8 mouse cellular contexts compared by ENCODE assay signal in genomic region chr19:58918597-58918996, GRCm38 (mm10). TPM values are rescaled to one million over a fixed set of nuclear protein-coding genes. Genes with fewer than 3 reads are reported as not detected.
A peak's percentile ranks its signal among the peaks of the same experiment; 100 is the strongest.
DNase-seq lines count a peak whose midpoint lies in the region; ATAC-seq and TF ChIP-seq lines count a peak whose summit lies in the region.

No protein-coding gene starts in this region.

- DNase-seq in kidney, postnatal 25 days = no peak
- DNase-seq in intestine, embryonic 14.5 days (ENCODE audit: low spot score) = no peak
- DNase-seq in midbrain, postnatal 0 days (ENCODE audit: low spot score) = no peak
- no peak for DNase-seq in left cerebral cortex, postnatal 25 days (ENCODE audit: low spot score in 2 of 2)
- DNase-seq in cerebellum, adult 9-10 months = no peak
- no peak for DNase-seq in B cell, adult 2 months

- peaks cover 45% of the 10 kb centered on the region for H3K27me3 ChIP-seq in kidney, embryonic 15.5 days
- H3K27me3 ChIP-seq in intestine, embryonic 14.5 days (replicated peaks; ENCODE audit: control insufficient read depth, insufficient read depth, low read length) = no peaks in the 10 kb centered on the region; the same call in 1 of the 2 replicates
- 0 out of 2 replicates have a peak, but pooled peaks cover 4% of the 10 kb centered on the region for H3K27me3 ChIP-seq in midbrain, postnatal 0 days (ENCODE audit: insufficient read depth, low read length)

- H3K9me3 ChIP-seq in kidney, embryonic 15.5 days (replicated peaks) = no peaks in the 10 kb centered on the region
- no peaks in the 10 kb centered on the region for H3K9me3 ChIP-seq in intestine, embryonic 14.5 days (ENCODE audit: control insufficient read depth, low read length)
- H3K9me3 ChIP-seq in midbrain, postnatal 0 days (ENCODE audit: low read length) = no peaks in the 10 kb centered on the region

- H3K9ac ChIP-seq in kidney, embryonic 15.5 days = no peak overlapping the region
- peak overlapping the region; percentile 14; the same call in 1 of the 2 replicates for H3K9ac ChIP-seq in intestine, embryonic 14.5 days (ENCODE audit: low read length)
- H3K9ac ChIP-seq in midbrain, postnatal 0 days (replicated peaks; ENCODE audit: low read length, poor library complexity, severe bottlenecking) = no peak overlapping the region

- no peak overlapping the region for H3K27ac ChIP-seq in kidney, embryonic 15.5 days
- no peak overlapping the region for H3K27ac ChIP-seq in intestine, embryonic 14.5 days (ENCODE audit: low read depth)
- no peak overlapping the region for H3K27ac ChIP-seq in midbrain, postnatal 0 days (ENCODE audit: low read depth, low read length)

- no peaks in the 10 kb centered on the region for H3K36me3 ChIP-seq in kidney, embryonic 15.5 days
- H3K36me3 ChIP-seq in intestine, embryonic 14.5 days (ENCODE audit: control insufficient read depth, insufficient read depth, low read length) = no peaks in the 10 kb centered on the region
- no peaks in the 10 kb centered on the region for H3K36me3 ChIP-seq in midbrain, postnatal 0 days (ENCODE audit: insufficient read depth, low read length)

- intact Hi-C loops in left cerebral cortex, postnatal 25 days (cut with DNase I) = no loop called here

- peak; percentile 57 for TF ChIP-seq CTCF in midbrain, postnatal 0 days (IDR thresholded peaks at IDR 0.05)

- 12% methylated on average over 11 of the region's 11 CpGs for WGBS in kidney, embryonic 15.5 days
- 5% methylated on average over 11 of the region's 11 CpGs for WGBS in intestine, embryonic 14.5 days
- WGBS in midbrain, postnatal 0 days = 8% methylated on average over 11 of the region's 11 CpGs

- no peak for ATAC-seq in kidney, embryonic 15.5 days (replicated peaks; ENCODE audit: low FRiP score)
- 0 out of 2 replicates have a peak, but pooled peaks have one; percentile 39 for ATAC-seq in common myeloid progenitor, adult 5-6 weeks (replicated peaks; ENCODE audit: low read depth, poor library complexity, severe bottlenecking)
- no peak for ATAC-seq in intestine, embryonic 14.5 days (replicated peaks; ENCODE audit: low FRiP score, low TSS enrichment, low read depth)
- no peak for ATAC-seq in midbrain, postnatal 0 days (ENCODE audit: low FRiP score)

- H3K4me2 ChIP-seq in kidney, embryonic 15.5 days = peak overlapping the region; percentile 45
- H3K4me2 ChIP-seq in intestine, embryonic 14.5 days (ENCODE audit: low read length) = peak overlapping the region; percentile 48
- peak overlapping the region; percentile 24 for H3K4me2 ChIP-seq in midbrain, postnatal 0 days (ENCODE audit: low read depth, low read length, poor library complexity, severe bottlenecking)

- H3K4me1 ChIP-seq in kidney, embryonic 15.5 days = 0 out of 2 replicates have a peak, but pooled peaks cover 3% of the 10 kb centered on the region
- no peaks in the 10 kb centered on the region; the same call in 1 of the 2 replicates for H3K4me1 ChIP-seq in intestine, embryonic 14.5 days (replicated peaks; ENCODE audit: control insufficient read depth, insufficient read depth, low read length)
- no peaks in the 10 kb centered on the region for H3K4me1 ChIP-seq in midbrain, postnatal 0 days (ENCODE audit: insufficient read depth, low read length)

- peak overlapping the region; percentile 20 for H3K4me3 ChIP-seq in kidney, embryonic 15.5 days (replicated peaks)
- H3K4me3 ChIP-seq in intestine, embryonic 14.5 days (ENCODE audit: low read depth, low read length) = peak overlapping the region; percentile 16
- no peak overlapping the region for H3K4me3 ChIP-seq in midbrain, postnatal 0 days (ENCODE audit: low read depth, low read length)

RNA-seq across cellular contexts. Expression of gene Eno4, which starts 24.6 kb away (rescaled TPM):
- 0.42 and 0.65 TPM in 2 replicates for polyA plus RNA-seq in kidney, embryonic 15.5 days (2015; fragmentation: Nextera tagmentation; extraction: Ambion mirVana)
- total RNA-seq in common myeloid progenitor, adult 5-6 weeks (2017) = not detected in 2 replicates
- 0.23 TPM in 2 replicates for polyA plus RNA-seq in intestine, embryonic 14.5 days (2014; fragmentation: Nextera tagmentation; extraction: Ambion mirVana)
- 0.42 and 0.71 TPM in 2 replicates for total RNA-seq in midbrain, postnatal 0 days (2014; rRNA removed)
- 1.3 and 1.5 TPM in 2 replicates for polyA plus RNA-seq in midbrain, postnatal 0 days (2015; fragmentation: Nextera tagmentation; extraction: Ambion mirVana)
- 1 to 10 TPM; 2.2 to 2.3 TPM for total RNA-seq in left cerebral cortex, postnatal 25 days (2021)

RNA-seq across cellular contexts. Expression of gene Hspa12a, which starts 24.9 kb away (rescaled TPM):
- 15.2 and 16.6 TPM in 2 replicates for polyA plus RNA-seq in kidney, embryonic 15.5 days (2015; fragmentation: Nextera tagmentation; extraction: Ambion mirVana)
- total RNA-seq in common myeloid progenitor, adult 5-6 weeks (2017) = not detected in 2 replicates
- polyA plus RNA-seq in intestine, embryonic 14.5 days (2014; fragmentation: Nextera tagmentation; extraction: Ambion mirVana) = 4.8 and 5.6 TPM in 2 replicates
- total RNA-seq in midbrain, postnatal 0 days (2014; rRNA removed) = 73.7 and 80.0 TPM in 2 replicates
- polyA plus RNA-seq in midbrain, postnatal 0 days (2015; fragmentation: Nextera tagmentation; extraction: Ambion mirVana) = 53.8 and 54.0 TPM in 2 replicates
- 100 to 1,000 TPM; 211 to 218 TPM for total RNA-seq in left cerebral cortex, postnatal 25 days (2021)

Comparison
In these comparisons a context has a peak if more than half of its experiments do, and no peak if none do; other contexts are left out.
1. RNA of gene Hspa12a, which starts 24.9 kb away (total RNA-seq): 211 to 218 TPM in left cerebral cortex, postnatal 25 days and 73.7 to 80.0 TPM in midbrain, postnatal 0 days; not detected in common myeloid progenitor, adult 5-6 weeks; every median in the first group is over 10 times any median in the second.
2. Peak in every context shown above with its lines, with median percentiles within 50 percentile points of each other: H3K4me2 ChIP-seq.